In the genomic region with DNA sequence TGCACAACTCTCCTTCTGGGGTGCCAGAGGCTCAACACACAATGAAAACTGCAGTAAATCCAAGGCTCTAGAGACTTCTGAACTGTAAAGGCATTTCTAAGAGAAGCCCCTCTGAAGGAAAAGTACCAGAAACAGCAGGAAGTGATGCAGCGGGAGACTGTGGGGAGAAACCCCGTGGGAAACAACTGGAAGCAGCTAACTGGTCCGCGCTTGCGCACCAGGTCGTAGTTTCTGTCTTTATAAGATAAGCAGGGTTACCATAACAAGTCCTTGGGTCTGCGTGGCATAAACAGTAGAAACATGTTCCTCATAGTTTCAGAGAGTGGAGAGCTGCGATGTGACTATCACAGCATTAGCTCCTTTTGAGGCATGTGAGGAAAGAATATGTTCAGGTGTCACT, we compare ENCODE assay signal across 13 mouse cellular contexts. TPM values are rescaled to one million over a fixed set of nuclear protein-coding genes. Genes with fewer than 3 reads are reported as not detected.
DNase-seq lines count a peak whose midpoint lies in the region; ATAC-seq and TF ChIP-seq lines count a peak whose summit lies in the region.
"Had no signal": no experiment of that assay in that cellular context is flagged by ENCODE, and none has a peak within 500 bp of the region (broad histone marks: within the 10 kb centered on the region; RNA-seq: fewer than 3 reads in every experiment).

No protein-coding gene starts in this region.

- no peak for DNase-seq in gastrocnemius, adult 2 months
- no peak for DNase-seq in gastrocnemius, adult 18-20 months (ENCODE audit: low spot score)
- peak; percentile 22 for DNase-seq in spleen, adult 12 weeks (ENCODE audit: low spot score)
- no peak for DNase-seq in spleen, postnatal 14 days (ENCODE audit: low spot score in 2 of 2)
- peak; percentile 45 for DNase-seq in liver, embryonic 11.5 days (ENCODE audit: low spot score)
- no peak for DNase-seq in frontal cortex, postnatal 25 days (ENCODE audit: low spot score in 2 of 2)
- no peak for DNase-seq in forebrain, embryonic 10.5 days (ENCODE audit: extremely low spot score, low spot score)
- DNase-seq: adrenal gland, adult 2 months; gastrocnemius, postnatal 25 days; layer of hippocampus, adult 9-11 months had no signal

- TF ChIP-seq CTCF in gastrocnemius, adult 2 months (IDR thresholded peaks at IDR 0.05) = no peak

- peaks cover 27% of the 10 kb centered on the region for H3K4me1 ChIP-seq in liver, embryonic 11.5 days (replicated peaks; ENCODE audit: control insufficient read depth, insufficient read depth, low read length)
- H3K4me1 ChIP-seq in forebrain, embryonic 10.5 days = peaks cover 41% of the 10 kb centered on the region
- H3K4me1 ChIP-seq in intestine, embryonic 15.5 days (replicated peaks) = peaks cover 18% of the 10 kb centered on the region

- peak; percentile 40; the same call in 1 of the 2 replicates for ATAC-seq in liver, embryonic 11.5 days (replicated peaks; ENCODE audit: low FRiP score)
- ATAC-seq in intestine, embryonic 15.5 days = no peak
- ATAC-seq: hindbrain, postnatal 0 days had no signal

- H3K9me3 ChIP-seq in liver, embryonic 11.5 days (ENCODE audit: control insufficient read depth, low read length) = no peaks in the 10 kb centered on the region
- no peaks in the 10 kb centered on the region for H3K9me3 ChIP-seq in forebrain, embryonic 10.5 days
- H3K9me3 ChIP-seq in intestine, embryonic 15.5 days = no peaks in the 10 kb centered on the region
- H3K9me3 ChIP-seq: forebrain, embryonic 12.5 days had no signal

- no peak overlapping the region for H3K4me3 ChIP-seq in gastrocnemius, adult 2 months
- no peak overlapping the region for H3K4me3 ChIP-seq in liver, embryonic 11.5 days (ENCODE audit: low read depth, low read length)
- no peak overlapping the region for H3K4me3 ChIP-seq in forebrain, embryonic 10.5 days
- H3K4me3 ChIP-seq in intestine, embryonic 15.5 days (replicated peaks) = no peak overlapping the region
- H3K4me3 ChIP-seq: forebrain, embryonic 12.5 days had no signal

- H3K36me3 ChIP-seq in liver, embryonic 11.5 days (ENCODE audit: control insufficient read depth, insufficient read depth, low read length) = no peaks in the 10 kb centered on the region
- H3K36me3 ChIP-seq in forebrain, embryonic 10.5 days (replicated peaks) = no peaks in the 10 kb centered on the region
- no peaks in the 10 kb centered on the region for H3K36me3 ChIP-seq in intestine, embryonic 15.5 days
- H3K36me3 ChIP-seq: forebrain, embryonic 12.5 days had no signal

- H3K27me3 ChIP-seq in liver, embryonic 11.5 days (replicated peaks; ENCODE audit: control insufficient read depth, insufficient read depth, low read length) = no peaks in the 10 kb centered on the region
- H3K27me3 ChIP-seq in forebrain, embryonic 10.5 days (ENCODE audit: poor library complexity, severe bottlenecking) = no peaks in the 10 kb centered on the region
- no peaks in the 10 kb centered on the region for H3K27me3 ChIP-seq in intestine, embryonic 15.5 days (replicated peaks)
- H3K27me3 ChIP-seq: forebrain, embryonic 12.5 days had no signal

- H3K9ac ChIP-seq in liver, embryonic 11.5 days (ENCODE audit: low read depth, low read length) = no peak overlapping the region
- H3K9ac ChIP-seq in intestine, embryonic 15.5 days = no peak overlapping the region
- H3K9ac ChIP-seq: forebrain, embryonic 12.5 days had no signal

- H3K27ac ChIP-seq in gastrocnemius, adult 2 months = 0 out of 2 replicates have a peak overlapping the region, but pooled peaks have one; percentile 8
- H3K27ac ChIP-seq in liver, embryonic 11.5 days (ENCODE audit: low read depth, low read length) = no peak overlapping the region
- H3K27ac ChIP-seq in forebrain, embryonic 10.5 days = no peak overlapping the region
- no peak overlapping the region for H3K27ac ChIP-seq in intestine, embryonic 15.5 days
- H3K27ac ChIP-seq: forebrain, embryonic 12.5 days; hindbrain, postnatal 0 days had no signal

- peak overlapping the region; percentile 45 for H3K4me2 ChIP-seq in liver, embryonic 11.5 days
- no peak overlapping the region for H3K4me2 ChIP-seq in intestine, embryonic 15.5 days (replicated peaks)
- H3K4me2 ChIP-seq: forebrain, embryonic 12.5 days had no signal

- WGBS in liver, embryonic 11.5 days = 34% methylated on average over 8 of the region's 8 CpGs
- 86% methylated on average over 8 of the region's 8 CpGs for WGBS in forebrain, embryonic 10.5 days
- WGBS in intestine, embryonic 15.5 days = 58% methylated on average over 8 of the region's 8 CpGs

- intact Hi-C loops in gastrocnemius, adult 2 months (cut with DNase I) = no loop called here

RNA-seq across cellular contexts. Expression of gene Vcpkmt, which starts 41.2 kb away (rescaled TPM):
- total RNA-seq in gastrocnemius, adult 2 months (2021) = 1 to 10 TPM; 3.5 to 3.7 TPM
- 1 to 10 TPM; 4.2 to 4.7 TPM for total RNA-seq in gastrocnemius, adult 18-20 months (2021)
- 32.5 and 32.6 TPM in 2 replicates for polyA plus RNA-seq in liver, embryonic 11.5 days (2014; fragmentation: Nextera tagmentation; extraction: Ambion mirVana)
- polyA plus RNA-seq in forebrain, embryonic 10.5 days (2016; fragmentation: Nextera tagmentation; extraction: Ambion mirVana) = 30.6 and 32.4 TPM in 2 replicates
- 25.6 and 26.7 TPM in 2 replicates for polyA plus RNA-seq in intestine, embryonic 15.5 days (2015; fragmentation: Nextera tagmentation; extraction: Ambion mirVana)

Comparison
In these comparisons a context has a peak if more than half of its experiments do, and no peak if none do; other contexts are left out.
1. DNase-seq: peak in spleen, adult 12 weeks (single experiment) and liver, embryonic 11.5 days (single experiment); none in gastrocnemius, adult 2 months (single experiment), gastrocnemius, adult 18-20 months (single experiment), spleen, postnatal 14 days (0 of 2), frontal cortex, postnatal 25 days (0 of 2) and forebrain, embryonic 10.5 days (single experiment).